Mouse (Mus musculus): ENCODE data around the gene Slc25a21.
A peak's percentile ranks its signal among the peaks of the same experiment; 100 is the strongest.

The Slc25a21 gene

GRCm38 (mm10) chr12:57016845-57017244 lies 180.4 kb downstream of the Slc25a21 start:
- no peak for DNase-seq (ENCODE audit: low read depth, low spot score)

DNA sequence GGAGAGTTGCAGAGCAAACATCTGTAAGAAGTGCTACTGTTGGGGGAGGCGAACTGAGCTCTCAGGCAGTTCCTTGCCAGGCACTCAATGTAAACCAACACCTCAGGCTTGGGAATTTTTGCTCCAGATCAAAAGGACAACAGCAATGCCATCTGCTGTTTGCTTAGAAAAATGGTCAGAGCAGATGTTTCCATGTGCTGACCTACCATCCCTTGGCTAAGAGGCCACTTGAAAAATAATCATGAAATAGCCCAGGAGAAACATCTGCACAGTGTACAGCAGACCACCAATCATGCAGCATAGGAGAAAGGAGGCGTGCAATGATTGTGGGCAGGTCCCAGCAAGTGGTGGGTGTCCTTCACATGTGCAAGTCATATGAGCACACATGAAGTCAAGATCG lies 180.9 kb downstream of the Slc25a21 start:
- DNase-seq (ENCODE audit: low read depth, low spot score) = peak; percentile 47

- DNase-seq (ENCODE audit: low read depth, low spot score) = peak; percentile 84
Measured at GRCm38 (mm10) chr12:57009010-57009409, 188.3 kb downstream of the Slc25a21 start.

- DNase-seq (ENCODE audit: low read depth, low spot score) = peak; percentile 69
Measured at GRCm38 (mm10) chr12:56986049-56986448, 211.2 kb downstream of the Slc25a21 start.

- DNase-seq (ENCODE audit: low read depth, low spot score) = no peak
Measured at GRCm38 (mm10) chr12:56982066-56982626, 215.1 kb downstream of the Slc25a21 start.

- DNase-seq (ENCODE audit: low read depth, low spot score) = no peak
Measured at GRCm38 (mm10) chr12:56975256-56975655, 222.0 kb downstream of the Slc25a21 start.

- peak; percentile 54 for DNase-seq (ENCODE audit: low read depth, low spot score)
Measured at GRCm38 (mm10) chr12:56963236-56963635, 234.0 kb downstream of the Slc25a21 start.

GRCm38 (mm10) chr12:56959230-56960051 lies 237.8 kb downstream of the Slc25a21 start:
- peak; percentile 36 for DNase-seq (ENCODE audit: low read depth, low spot score)

DNA sequence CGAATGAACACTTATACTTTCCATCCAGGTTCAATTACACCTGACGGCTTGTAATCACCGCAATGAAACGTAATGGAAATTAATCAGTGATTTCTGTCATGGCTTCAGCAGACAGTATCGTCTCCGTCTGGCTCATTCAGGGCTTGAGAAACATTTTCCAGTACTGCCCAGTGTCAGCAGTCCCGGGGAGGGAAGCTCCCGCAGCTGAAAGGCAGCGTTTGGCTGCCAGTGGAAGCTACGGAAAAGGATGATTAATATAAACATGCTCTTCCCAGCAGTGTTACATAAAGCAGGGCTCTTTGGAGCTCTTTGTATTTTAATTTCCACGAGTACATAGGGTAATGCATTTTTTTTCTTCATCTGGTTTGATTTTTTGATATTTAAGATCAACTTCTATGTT lies 239.0 kb downstream of the Slc25a21 start:
- no peak for DNase-seq (ENCODE audit: low read depth, low spot score)

DNA sequence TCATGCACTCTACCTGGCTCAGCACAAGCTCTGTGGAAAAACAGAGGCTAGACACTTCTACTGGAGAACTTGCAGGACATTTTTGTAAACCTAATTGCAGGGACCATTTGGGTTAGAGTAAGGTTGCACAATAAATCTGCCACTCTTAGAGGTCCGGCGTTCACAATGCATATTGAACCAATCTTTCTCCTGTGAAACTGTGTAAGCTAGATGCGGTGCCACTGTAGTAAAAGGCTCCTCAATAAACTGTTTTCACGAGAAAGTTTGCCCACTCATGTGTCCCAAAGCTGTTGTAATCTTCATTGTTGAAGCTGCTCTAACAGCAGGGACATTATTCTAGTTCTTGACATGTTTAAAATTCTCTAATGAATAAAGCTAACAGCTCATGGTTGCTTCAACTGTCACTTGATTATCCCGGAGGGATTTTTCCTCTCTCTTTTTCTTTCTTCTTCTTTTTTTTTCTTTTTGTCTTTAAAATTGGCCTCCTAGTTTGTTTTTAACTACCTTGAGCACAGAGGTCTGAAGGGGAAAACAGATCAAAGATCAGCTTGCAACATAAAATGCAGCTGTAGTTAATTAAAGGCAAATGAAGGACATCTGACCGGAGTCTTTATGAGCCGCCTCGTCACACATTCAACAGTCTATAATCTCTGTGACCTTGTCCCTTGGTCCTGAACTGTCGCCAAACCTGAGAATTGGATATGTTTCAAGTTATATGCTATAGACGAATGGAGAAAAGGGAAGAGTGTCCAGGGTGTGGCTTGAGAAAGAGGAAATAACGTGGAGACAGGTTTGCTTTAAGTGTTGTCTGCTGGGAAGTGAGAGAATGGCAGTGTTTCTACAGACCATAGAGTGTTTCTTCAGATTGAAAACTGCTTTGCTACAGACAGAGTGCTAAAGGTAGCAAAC lies 245.3 kb downstream of the Slc25a21 start:
- no peak for DNase-seq (ENCODE audit: low read depth, low spot score)

- DNase-seq (ENCODE audit: low read depth, low spot score) = no peak
Measured at GRCm38 (mm10) chr12:56944265-56944664, 253.0 kb downstream of the Slc25a21 start.

- DNase-seq (ENCODE audit: low read depth, low spot score) = no peak
Measured at GRCm38 (mm10) chr12:56940861-56941260, 256.4 kb downstream of the Slc25a21 start.

GRCm38 (mm10) chr12:56918145-56918544 lies 279.1 kb downstream of the Slc25a21 start:
- no peak for DNase-seq (ENCODE audit: low read depth, low spot score)

DNA sequence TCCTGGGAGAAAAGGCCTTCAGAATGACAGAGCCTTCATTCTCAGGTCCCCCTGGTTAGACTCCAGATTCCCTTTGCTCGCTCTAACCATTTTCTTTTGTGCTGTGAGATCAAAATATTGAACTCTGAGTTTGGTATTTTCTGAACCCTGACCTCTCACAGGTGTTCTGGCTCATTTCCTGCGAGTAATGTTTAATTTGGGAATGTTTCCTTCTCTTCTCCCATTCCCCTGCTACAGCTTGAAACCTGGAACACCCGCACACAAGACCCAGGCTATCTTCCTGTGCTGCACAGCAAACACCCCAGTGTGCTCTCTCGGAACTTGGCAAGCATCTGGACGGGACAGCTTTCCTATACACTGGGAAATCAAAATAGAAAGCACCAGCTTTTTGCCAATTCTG lies 290.8 kb downstream of the Slc25a21 start:
- no peak for DNase-seq (ENCODE audit: low read depth, low spot score)

DNA sequence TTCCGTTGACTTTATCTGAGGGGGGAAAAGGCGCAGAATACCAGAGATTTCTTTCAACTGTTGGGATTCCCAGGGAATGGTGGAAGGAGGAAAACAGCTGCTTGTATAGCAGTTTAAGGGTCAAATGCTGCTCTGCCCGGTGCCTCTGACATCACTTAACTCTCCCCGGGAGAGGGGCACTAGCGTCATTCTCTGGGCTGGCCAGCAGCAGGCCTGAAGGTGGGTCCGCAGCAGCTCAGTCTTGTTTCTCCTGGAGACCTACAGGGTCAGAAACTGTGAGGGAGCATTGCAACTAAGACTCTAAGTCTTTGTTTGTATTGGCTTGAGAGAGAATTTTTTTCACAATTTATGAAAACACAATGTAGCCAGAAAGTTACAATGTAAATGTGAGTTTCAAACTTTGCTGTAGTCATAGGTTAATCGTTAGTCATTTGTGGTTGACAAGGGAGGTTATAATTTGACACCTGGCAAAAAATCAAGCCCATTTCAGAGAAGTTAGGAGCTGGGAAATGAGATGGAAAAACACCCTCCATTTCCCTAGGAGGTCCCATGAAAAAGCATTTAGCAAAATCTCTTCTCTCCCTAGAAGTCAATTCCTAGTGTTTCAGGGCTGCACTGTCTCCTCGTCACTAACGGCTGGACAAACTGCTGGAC lies 291.5 kb downstream of the Slc25a21 start:
- peak; percentile 34 for DNase-seq (ENCODE audit: low read depth, low spot score)

DNA sequence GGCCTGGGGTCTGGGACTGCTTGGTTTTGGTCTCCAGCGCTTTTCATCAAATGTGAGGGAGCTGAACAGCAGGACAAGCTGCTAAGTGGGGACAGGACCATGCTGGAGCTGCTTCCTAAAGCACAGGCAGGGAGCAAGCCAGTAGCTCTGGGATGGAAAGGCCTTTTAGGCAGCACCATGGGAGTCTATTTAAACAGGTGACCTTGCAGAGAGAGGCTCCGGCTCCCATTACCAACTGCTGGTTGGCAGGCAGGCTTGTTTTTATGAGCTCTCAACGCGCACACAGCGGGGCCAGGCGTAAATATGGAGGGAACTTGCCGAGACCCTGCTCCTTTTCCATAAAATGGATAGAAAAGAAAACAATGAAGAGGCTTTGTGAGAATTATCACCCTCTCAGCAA lies 292.1 kb downstream of the Slc25a21 start:
- peak; percentile 34 for DNase-seq (ENCODE audit: low read depth, low spot score)

DNA sequence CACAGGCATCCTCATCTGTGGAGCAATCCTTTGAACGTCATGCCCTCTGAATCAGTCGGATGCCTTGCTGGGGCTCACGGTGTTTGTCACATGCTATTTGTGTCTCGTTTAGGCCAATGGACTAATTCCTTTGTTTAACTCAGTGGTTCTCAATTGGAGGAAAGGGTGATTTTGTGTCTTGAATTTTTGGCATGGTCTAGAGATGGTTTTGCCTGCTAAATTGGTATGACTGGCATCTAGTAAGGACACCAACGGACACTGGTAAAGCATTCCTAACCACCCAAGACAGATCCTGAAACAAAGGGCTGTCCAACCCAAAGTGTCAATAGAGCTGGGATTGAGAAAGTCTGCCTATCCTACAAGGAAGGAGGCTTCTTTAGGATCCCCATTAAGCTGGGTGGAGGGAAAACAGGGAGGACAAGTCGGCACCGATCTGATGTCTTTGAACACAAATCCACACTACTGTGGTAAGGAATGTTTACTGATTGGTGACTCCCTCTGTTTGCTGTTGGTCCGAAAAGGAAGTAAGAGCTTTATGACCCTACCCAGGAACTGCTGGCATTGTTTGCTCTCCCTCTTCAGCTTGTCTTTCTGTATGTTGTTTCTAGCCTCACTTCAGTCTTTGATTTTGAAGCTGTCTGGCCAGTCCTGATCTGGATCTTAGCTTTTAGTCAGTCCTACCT lies 294.4 kb downstream of the Slc25a21 start:
- DNase-seq (ENCODE audit: low read depth, low spot score) = no peak

DNA sequence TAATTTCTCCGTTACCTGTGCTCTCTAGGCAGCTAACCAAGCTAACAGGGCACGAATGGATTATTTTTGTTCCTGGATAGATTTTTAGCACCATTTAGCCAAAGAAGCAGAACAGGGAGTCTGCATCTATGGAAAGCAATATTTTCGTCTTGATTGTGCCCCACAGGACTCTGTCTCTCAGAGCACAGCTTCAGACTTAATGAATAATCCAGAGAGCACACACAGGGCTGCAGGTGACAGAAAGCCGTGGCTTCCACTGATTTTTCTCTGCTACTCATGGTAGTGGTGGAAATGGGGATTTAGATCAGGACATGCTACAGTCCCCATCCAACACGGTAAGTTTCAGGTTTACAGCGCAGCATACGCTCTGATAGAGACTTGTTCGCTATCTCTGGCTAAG lies 299.3 kb downstream of the Slc25a21 start:
- DNase-seq (ENCODE audit: low read depth, low spot score) = no peak

- DNase-seq (ENCODE audit: low read depth, low spot score) = no peak
Measured at GRCm38 (mm10) chr12:56897221-56897937, 299.9 kb downstream of the Slc25a21 start.

DNA sequence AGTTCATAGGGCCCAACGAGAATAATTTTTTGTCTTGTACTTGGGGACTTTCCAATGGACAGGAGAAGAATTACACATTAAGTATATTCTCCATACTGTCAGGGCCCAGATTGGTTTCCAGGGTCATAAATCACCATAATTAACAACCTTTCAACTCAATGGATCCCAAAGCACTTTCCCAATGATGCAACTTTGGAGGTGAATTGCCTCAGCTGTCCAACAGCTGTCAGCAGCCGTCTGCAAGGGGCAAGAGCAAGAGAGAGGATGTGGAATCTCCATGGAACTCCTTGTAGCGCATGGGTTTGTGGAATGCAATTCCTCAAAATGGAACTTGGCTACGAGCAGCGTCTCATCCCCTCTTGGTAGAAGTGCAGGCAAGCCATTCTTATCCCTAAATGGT lies 302.3 kb downstream of the Slc25a21 start:
- DNase-seq (ENCODE audit: low read depth, low spot score) = peak; percentile 48

All from mesoderm, embryonic 11.5 days (tissue).